Mouse (Mus musculus) MEL-GATA-1-ER (cell line): Measurements from ENCODE around the gene Gsk3a.

Experiments used
- DNase-seq: peaks from one replicate; pipeline ENCODE4 v3.0.0-alpha.2; 2012; ENCODE audit warnings: low read depth; ENCODE audit errors: extremely low read depth

Gene Gsk3a

GRCm38 (mm10) chr7:25222275-25222967, 15.2 kb downstream of the Gsk3a start:
- DNase-seq, result no peak

GRCm38 (mm10) chr7:25221102-25221883, 16.4 kb downstream of the Gsk3a start, which contains the start of gene Zfp526:
Zfp526 (plus strand) TSS chr7:25221425.
- peak; percentile 93 for DNase-seq

DNA sequence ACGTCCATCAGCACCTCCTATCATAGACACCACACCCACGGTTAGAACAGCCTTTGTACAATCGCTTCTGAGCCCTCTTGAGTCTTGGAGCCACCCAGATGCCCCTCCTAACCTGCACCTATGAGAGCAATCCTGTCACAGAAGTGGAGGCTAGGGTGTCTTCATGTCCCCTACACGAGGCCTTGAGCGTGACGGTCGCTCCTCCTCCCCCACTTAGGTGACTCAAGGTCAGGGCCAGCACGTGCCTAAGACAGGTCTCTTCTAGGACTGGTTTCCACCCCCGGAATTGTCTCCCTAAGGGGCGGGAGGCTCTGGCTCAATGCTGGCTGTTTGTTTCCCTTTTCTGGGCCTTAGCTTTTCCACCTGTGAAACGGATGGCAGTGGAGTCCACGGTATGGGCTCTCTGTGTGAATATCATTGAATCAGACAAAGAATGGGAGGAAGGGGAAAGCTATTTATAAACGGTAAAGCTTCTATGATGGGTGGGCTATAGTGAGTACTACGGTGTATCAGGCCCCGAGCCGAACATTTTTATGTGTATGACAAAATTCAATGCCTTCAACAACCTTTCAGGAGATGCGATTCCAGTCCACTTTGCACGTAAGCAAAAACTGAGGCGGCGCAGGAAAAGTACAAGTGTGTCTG, 17.1 kb downstream of the Gsk3a start, which contains the start of gene Dedd2:
Dedd2 (minus strand) TSS at position 159 of the 645 bp plus-strand sequence.
- peak; percentile 41 for DNase-seq

DNA sequence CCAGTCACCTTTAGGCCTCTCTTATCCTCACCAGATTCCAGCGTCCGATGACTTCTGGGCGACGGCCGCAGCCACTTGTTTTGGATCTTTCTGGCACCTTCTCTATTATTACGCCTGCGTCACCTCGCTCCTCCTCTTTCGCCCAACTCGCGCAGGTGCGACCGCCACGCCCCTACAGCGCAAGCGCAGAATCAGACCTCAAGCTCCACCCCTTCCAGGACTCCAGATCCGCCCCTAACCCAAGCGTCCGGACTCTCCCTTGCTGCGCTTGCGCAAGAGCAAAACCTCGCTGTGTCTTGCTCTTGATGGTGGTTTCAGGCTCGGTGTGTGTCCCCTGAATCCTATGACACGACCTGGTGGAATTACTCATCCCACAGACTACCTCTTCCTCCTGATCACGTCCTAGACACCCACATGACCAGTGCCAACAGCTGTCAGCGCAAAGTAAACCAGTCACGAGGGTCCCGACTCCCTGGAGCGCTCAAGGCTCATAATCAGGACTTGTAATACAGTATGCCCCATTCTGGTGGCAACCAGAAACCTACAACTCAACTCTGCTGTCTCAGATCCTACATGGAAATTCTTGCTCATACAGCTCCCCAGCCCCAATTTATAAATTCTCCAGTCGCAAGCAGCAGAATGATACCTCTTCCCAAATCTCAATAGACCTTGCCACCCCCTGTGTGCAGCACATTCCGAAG, 17.7 kb downstream of the Gsk3a start:
- DNase-seq, result peak; percentile 84

- DNase-seq, result no peak
Observed at GRCm38 (mm10) chr7:25219416-25219750, 18.3 kb downstream of the Gsk3a start.

GRCm38 (mm10) chr7:25218705-25219415, 18.8 kb downstream of the Gsk3a start:
- DNase-seq, result peak; percentile 52

- no peak for DNase-seq
Observed at GRCm38 (mm10) chr7:25217653-25218395, 19.8 kb downstream of the Gsk3a start.

GRCm38 (mm10) chr7:25214172-25214571, 23.5 kb downstream of the Gsk3a start:
- no peak for DNase-seq

- peak; percentile 61 for DNase-seq
Observed at GRCm38 (mm10) chr7:25213099-25213498, 24.6 kb downstream of the Gsk3a start.

GRCm38 (mm10) chr7:25210482-25210881, 27.2 kb downstream of the Gsk3a start:
- DNase-seq, result no peak

DNA sequence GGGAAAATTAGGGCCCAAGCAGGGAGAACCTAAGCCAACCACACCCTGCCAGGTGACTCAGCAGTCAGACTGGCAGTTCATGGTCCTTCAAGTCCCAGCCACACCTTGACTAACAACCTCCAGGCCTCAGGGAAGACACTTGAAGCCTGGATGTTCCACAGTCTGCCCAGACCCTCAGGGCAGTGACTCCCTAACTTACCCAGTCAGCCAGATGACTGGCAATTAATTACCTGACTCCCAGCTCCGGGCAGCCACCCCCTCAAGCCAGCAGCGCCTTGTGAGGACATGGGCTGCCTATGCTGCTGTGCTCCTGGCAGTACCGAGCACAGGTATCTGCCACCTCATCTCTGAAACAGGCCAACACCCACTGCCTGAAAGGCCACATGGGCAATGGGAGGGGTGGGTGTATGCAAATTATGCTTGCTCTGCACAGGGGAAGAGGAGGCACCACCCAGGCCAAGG, 28.5 kb downstream of the Gsk3a start:
- no peak for DNase-seq

DNA sequence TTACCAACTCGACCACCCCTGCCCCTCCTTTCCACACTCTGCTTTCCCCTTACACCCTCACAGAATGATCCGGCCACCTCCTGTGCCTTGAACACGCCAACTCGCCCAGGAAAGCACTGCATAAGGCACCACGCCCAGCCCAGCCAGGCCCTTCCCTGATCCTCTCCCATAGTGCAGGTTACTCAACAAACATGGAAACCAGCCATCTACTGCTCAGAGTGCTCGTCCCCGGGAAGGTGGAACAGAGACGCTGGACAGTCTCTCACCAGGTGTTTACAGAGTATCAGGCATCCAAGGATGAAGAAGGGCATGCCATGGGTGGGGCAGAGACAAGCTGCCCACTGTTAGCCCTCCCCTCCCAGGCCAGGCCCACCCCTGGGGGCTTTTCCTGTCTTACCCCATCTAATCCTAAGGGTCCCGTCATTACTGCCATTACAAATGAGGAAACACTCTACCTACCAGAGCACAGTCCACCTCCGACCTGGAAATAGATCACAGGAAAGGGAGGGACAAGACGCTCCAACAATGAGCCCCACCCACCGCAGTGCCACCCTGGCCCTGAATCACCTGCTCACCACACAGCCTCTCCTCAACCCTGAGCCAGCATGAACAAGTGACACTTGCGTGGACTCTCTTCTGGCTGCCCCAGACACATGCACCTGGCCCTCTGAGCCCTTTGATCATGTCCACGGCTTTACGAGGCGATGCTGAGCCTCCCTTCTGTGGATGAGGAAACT, 31.4 kb downstream of the Gsk3a start:
- no peak for DNase-seq

- DNase-seq, result no peak
Observed at GRCm38 (mm10) chr7:25205355-25206093, 32.1 kb downstream of the Gsk3a start.

DNA sequence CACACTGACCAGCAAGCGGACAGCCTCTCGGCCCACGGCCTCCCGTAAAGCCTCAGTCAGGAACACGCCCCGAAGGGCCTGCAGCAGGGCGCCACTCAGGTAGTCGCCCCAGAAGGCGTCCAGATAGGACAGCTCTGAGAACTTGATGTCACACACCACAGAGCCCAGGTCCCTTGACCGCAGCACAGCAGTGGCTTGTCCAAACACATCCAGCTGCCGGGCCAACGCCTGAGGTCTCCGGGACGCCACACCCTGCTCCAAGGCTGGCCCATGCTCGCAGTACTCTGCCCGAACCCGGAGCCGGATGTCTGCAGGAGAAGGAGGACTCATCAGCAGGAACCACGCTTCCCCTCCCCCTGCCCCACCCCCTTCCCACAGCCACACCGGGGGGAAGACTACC, 34.0 kb downstream of the Gsk3a start:
- no peak for DNase-seq

- no peak for DNase-seq
Observed at GRCm38 (mm10) chr7:25197384-25198018, 40.1 kb downstream of the Gsk3a start.

DNA sequence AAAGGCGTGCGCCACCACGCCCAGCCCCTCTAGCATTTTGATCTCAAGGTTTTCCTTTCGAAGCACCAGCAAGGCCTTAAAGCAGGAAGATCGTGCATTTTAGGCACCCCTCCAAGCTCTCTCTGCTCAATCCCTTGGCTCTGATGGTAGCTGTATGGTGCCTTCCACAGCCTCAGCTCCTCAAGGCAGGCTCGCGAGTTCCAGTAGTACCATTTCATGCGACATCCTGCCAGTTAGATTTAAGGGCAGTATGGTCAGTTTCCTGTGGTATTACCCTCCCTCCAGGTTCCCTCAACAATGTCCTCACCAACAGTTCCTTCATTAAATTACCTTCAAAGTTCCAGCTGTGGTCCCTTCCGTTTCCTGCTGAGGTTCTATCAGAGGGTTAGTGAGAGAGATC, 41.5 kb downstream of the Gsk3a start:
- DNase-seq, result no peak

DNA sequence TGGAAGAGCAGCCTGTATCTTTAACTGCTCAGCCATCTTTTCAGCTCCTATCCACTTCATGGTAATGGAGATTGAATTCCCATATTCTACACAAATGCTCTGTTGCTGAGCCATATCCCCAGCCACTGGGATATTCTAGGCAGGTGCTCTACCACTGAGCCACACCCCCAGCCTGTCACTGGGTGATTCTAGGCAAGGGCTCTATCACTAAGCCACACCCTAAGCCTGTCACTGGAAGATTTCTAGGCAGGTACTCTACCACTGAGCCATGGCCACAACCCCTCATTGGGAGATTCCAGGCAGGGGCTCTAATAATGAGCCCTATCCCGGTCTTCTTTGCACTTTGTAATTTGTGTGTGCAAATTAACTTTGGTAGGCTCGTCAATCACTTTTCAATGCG, 42.5 kb downstream of the Gsk3a start:
- no peak for DNase-seq

DNA sequence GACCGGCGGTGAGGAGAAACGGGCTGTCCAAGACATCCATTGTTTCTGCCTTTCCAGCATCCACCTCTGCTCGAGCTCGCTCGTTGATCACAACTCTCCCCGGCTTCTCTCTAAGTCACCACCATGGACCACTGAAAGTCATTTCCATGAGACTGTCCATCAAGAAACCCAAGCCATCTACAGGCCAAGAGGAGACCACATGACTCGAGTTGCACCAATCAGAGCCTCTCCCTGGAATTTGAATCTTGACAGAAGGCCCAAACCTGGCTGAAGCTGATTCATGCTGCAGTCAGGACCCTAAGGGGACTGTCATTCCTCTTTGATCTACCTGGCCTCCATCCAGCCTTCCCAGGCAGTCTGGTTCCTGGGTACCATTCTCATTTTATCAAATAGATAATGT, 45.5 kb downstream of the Gsk3a start:
- no peak for DNase-seq
